Mouse (Mus musculus) hindlimb bud, embryonic 11.5 days (tissue): ENCODE measurements around the gene Skint3.
"Not testable (repeated sequence)": the region's sequence is repeated elsewhere in the genome, so short reads cannot be mapped to it uniquely, and the experiment has no call there.

Experiments
- DNase-seq: peaks from one replicate; pipeline ENCODE4 v3.0.0-alpha.2; 2012; ENCODE audit warnings: low read depth, low spot score; ENCODE audit errors: extremely low spot score

Gene Skint3

DNA sequence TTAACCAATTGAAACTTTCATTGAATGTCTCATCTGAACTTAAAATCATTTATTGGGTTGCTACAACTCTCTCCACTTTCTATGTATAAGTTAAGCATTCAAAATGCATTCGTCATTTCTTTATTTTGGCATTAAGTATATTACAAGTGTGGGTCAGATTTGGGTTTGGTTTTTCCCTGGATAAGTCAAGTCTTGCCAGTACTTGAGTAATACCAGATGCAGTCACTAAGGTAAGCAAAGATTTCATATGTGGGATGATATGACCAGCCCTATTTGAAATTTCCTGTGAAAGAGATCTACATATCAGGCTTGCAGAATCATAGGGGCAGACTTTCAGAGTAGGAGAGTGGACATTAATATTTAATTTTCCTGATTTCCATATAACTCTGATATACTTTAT, at the start of gene Skint3:
Skint3 (plus strand) TSS at position 301 of the 400 bp plus-strand sequence.
- no peak for DNase-seq

DNA sequence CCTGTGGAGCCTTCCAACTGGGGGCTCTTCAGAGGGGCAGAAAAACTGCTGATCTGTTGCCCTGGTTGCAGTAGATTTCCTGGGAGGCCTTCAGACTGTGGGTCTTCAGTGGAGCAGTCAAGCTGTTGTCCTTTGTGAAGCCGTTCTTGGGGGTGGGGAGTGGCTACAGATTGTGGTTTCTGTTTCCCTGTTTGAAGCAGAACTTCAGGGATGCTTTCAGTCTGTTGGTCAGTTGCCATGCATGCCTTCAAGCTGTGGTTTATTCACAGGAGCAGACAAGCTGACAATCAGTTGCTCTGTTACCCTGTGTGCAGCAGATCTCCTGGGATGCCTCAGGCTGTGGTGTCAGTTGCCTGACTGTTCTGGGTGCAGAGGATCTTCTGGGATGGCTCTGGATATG, 11.4 kb downstream of the Skint3 start:
- no peak for DNase-seq

DNA sequence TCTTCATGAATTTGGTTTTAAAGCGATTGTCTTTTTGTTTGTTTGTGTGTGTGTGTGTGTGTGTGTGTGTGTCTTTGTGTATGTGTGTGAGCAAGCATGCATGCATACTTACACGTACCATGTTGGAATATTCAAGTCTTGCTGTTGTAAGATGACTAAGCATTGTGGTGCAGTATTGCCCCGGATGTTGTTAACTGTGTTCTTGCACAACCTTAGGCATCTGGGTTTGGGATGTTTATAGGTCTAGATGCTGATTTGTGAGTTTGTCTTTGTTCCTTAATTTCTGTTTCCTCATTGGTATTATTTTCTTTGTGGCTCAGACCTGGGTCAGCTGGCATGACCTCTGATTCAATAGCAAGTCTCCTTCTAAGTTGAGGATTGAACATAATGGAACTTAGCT, 11.9 kb downstream of the Skint3 start:
- DNase-seq = no peak

DNA sequence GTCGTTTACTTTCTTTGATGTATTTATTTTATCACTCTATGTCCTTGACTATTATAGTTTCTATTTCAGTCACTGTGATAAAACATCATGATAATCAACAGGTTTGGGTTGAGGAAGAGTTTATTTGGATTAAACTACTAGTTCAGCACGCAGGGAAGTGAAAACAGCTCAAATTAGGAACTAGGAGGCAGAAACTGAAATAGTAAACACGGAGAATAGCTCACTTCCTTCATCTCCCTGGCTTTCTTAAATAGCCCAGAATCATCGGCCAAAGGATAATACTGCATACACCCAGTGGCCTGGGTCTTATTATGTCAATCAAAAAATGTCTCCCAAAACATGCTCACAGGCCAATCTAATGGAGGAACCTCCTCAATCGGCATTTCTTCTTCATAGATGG, 24.0 kb downstream of the Skint3 start:
- DNase-seq = no peak

DNA sequence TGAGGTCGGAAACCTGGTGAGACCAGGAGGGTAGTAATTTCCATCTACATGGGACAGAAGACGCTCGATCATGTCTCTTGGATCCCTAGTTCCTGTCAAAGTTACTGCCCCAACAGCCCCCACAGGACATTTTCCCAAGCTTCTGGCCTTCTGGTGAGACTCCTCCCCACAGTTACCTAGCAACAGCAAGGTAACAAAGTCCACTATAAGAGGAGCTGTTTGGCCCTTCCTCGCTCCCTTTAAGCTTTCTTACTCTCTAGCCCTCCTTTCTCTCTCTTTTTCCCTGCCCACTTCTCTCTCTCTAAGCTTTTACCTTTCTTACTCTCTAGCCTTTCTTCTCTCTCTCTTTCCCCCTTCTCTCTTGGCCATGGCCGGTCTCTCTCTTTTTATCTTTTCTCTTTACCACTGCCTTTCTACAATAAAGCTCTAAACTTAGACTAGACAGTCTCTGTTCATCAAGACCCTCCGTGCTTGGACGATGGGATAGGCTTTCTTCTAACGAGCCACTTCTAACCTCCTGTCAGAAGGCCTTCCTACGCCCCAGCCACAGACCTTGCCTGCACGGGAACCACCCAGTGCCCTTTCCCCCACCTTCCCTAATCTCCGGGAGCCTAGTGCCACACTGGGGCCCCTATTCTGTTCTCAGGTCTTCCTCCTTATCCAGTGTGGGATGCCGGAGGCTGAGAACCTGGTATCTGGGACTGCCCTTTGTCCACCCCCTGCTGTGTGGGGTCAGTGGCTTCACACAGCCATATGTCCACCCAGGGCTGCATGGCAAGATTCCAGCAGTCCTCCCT, 55.3 kb downstream of the Skint3 start:
- no peak for DNase-seq

DNA sequence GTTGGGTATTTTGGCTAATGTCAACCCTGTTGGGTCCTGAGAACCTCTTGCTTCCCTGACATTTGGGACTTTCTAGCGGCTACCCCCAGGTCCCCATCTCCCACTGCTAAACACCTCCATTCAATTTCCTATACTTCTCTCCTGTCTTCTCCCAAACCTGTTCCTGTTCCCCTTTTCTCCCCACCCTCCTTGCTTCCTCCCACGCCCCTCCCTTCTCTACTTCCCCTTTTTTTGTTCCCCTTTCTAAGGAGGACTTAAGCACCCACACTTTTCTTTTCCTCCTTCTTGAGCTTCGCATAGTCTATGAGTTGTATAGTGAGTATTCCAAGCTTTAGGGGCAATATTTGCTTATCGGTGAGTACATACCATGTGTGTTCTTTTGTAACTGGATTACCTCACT, 56.4 kb downstream of the Skint3 start:
- DNase-seq = no peak

DNA sequence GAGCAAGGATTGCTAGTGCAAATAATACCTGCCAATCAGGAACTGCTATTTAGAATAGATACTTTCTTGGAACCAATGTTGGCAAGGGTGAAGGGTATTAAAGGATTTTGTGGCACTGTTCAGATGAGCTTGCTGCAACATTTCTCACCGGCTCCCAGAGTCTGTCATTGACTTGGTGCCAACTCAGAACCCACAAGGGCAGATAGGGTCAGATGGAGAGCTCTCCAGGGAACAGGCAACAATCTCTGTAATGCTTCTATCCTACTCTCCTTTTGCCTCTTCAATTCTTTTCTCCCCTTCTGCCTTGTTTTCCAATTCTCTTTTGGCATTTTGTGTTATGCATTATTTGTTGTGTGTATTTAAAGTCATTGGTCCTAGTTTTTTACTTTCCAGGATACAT, 70.3 kb downstream of the Skint3 start:
- DNase-seq = no peak

DNA sequence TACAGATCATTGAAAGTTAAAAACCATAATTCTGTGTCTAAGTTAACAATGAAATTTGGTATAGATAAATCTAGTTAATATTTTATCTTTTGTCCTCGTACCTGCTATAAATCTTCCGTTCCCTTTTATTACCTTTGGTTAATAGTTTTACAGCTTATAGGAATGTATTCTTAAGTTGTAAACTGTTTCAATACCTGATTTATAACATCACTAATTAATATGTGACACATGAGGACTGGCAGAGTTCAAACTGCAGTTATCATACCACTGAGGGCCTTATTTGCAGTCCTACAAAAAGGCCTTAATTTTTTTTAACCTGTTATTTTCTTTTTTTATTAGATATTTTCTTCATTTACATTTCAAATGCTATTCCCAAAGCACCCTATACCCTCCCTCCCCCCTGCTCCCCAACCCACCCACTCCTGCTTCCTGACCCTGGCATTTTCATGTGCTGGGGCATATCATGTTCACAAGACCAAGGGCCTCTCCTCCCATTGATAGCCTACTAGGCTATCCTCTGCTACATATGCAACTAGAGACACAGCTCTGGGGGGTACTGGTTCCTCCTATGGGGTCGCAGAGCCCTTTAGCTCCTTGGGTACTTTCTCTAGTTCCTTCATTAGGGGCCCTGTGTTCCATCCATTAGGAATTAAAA, 70.9 kb downstream of the Skint3 start:
- no peak for DNase-seq

DNA sequence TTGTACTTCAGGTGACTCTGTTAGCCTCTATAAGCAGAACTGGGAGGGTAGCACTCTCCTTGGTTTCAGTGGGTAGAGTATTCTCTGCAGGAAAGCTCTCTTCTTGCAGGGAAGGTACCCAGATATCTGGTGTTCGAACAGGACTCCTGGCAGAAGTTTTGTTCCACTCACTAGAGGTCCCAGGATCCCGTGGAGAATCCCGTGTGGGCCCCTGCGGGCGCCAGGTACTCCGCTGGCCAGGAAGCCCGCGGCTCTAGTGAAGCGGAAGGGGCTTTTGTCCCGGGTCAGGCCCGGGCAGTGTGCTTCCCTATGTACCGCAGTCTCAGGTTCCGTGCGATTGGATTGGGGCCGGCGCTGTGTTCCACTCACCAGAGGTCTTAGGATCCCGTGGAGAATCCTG, 117.1 kb downstream of the Skint3 start:
- DNase-seq = not testable (repeated sequence)
